In the genomic region with DNA sequence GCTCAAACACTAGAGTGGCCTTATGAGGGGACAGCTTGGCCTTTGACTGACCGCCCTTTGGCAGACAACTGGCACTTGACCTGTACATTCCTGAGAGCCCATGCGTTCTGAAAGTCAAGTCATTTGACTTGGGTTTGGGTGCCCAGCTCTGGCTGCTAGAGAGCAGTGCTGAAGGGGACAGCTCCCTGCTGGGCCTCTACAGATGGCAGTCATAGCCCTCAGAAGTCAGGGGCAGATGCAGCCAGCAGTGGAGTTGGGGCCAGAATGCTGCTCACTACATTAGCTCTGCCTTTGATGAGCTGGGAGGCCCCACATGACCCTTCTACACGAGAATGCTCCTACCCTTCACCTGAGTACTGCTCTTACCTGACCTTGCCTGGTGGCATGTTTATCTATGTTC, we compare ENCODE assay signal across 13 mouse cellular contexts. TPM values are rescaled to one million over a fixed set of nuclear protein-coding genes. Genes with fewer than 3 reads are reported as not detected.
DNase-seq lines count a peak whose midpoint lies in the region; ATAC-seq and TF ChIP-seq lines count a peak whose summit lies in the region.
"Had no signal": no experiment of that assay in that cellular context is flagged by ENCODE, and none has a peak within 500 bp of the region (broad histone marks: within the 10 kb centered on the region; RNA-seq: fewer than 3 reads in every experiment).

No protein-coding gene starts in this region.

- H3K4me2 ChIP-seq in liver, postnatal 0 days (ENCODE audit: low read depth, low read length), result no peak overlapping the region
- no peak overlapping the region for H3K4me2 ChIP-seq in liver, embryonic 12.5 days
- H3K4me2 ChIP-seq: liver, embryonic 11.5 days; midbrain, embryonic 11.5 days had no signal

- no peak overlapping the region for H3K4me3 ChIP-seq in liver, postnatal 0 days (ENCODE audit: low read depth, low read length)
- no peak overlapping the region for H3K4me3 ChIP-seq in liver, embryonic 12.5 days
- H3K4me3 ChIP-seq in embryonic facial prominence, embryonic 10.5 days, result no peak overlapping the region
- H3K4me3 ChIP-seq: gastrocnemius, adult 2 months had no signal

- intact Hi-C loops in left cerebral cortex, postnatal 36 days (cut with DNase I), result no loop called here

- no peak for TF ChIP-seq EP300 in liver, postnatal 0 days (IDR thresholded peaks at IDR 0.05; ENCODE audit: low read depth)

- no peaks in the 10 kb centered on the region for H3K27me3 ChIP-seq in liver, postnatal 0 days (ENCODE audit: insufficient read depth, low read length)
- H3K27me3 ChIP-seq in liver, embryonic 12.5 days (replicated peaks), result no peaks in the 10 kb centered on the region
- H3K27me3 ChIP-seq in embryonic facial prominence, embryonic 10.5 days (replicated peaks; ENCODE audit: low read depth, poor library complexity, severe bottlenecking), result peaks cover 7% of the 10 kb centered on the region; the same call in 1 of the 2 replicates

- WGBS in liver, postnatal 0 days (ENCODE audit: insufficient replicate concordance), result 47% methylated on average over 3 of the region's 3 CpGs
- 41% methylated on average over 3 of the region's 3 CpGs for WGBS in liver, embryonic 12.5 days (ENCODE audit: insufficient replicate concordance)
- 51% methylated on average over 3 of the region's 3 CpGs for WGBS in embryonic facial prominence, embryonic 10.5 days

- peak; percentile 28 to 42 for DNase-seq in adrenal gland, postnatal 36 days
- no peak for DNase-seq in adrenal gland, postnatal 4 days (ENCODE audit: low spot score in 2 of 2)
- DNase-seq in liver, postnatal 0 days, result peak; percentile 13
- DNase-seq in 416B (ENCODE audit: low read depth), result peak; percentile 21
- DNase-seq in embryonic facial prominence, embryonic 10.5 days (ENCODE audit: low spot score), result peak; percentile 69
- no peak for DNase-seq in gastrocnemius, adult 8-10 months (ENCODE audit: low spot score in 2 of 2)
- no peak for DNase-seq in left cerebral cortex, postnatal 36 days (ENCODE audit: low spot score in 2 of 2)
- DNase-seq: cerebellum, postnatal 25 days; gastrocnemius, adult 2 months; kidney, adult 11 months had no signal

- no peak for ATAC-seq in liver, postnatal 0 days
- no peak for ATAC-seq in liver, embryonic 12.5 days

- H3K27ac ChIP-seq in liver, postnatal 0 days (ENCODE audit: low read depth), result no peak overlapping the region
- H3K27ac ChIP-seq in liver, embryonic 12.5 days, result no peak overlapping the region
- H3K27ac ChIP-seq in embryonic facial prominence, embryonic 10.5 days (replicated peaks), result no peak overlapping the region
- H3K27ac ChIP-seq: gastrocnemius, adult 2 months had no signal

- H3K9me3 ChIP-seq in liver, postnatal 0 days (ENCODE audit: low read length), result no peaks in the 10 kb centered on the region
- H3K9me3 ChIP-seq in liver, embryonic 12.5 days (replicated peaks), result no peaks in the 10 kb centered on the region
- H3K9me3 ChIP-seq in embryonic facial prominence, embryonic 10.5 days, result no peaks in the 10 kb centered on the region

- H3K9ac ChIP-seq in liver, postnatal 0 days (replicated peaks), result no peak overlapping the region
- no peak overlapping the region for H3K9ac ChIP-seq in liver, embryonic 12.5 days

- no peaks in the 10 kb centered on the region for H3K4me1 ChIP-seq in liver, postnatal 0 days (ENCODE audit: insufficient read depth)
- no peaks in the 10 kb centered on the region for H3K4me1 ChIP-seq in liver, embryonic 12.5 days
- peaks cover 11% of the 10 kb centered on the region for H3K4me1 ChIP-seq in embryonic facial prominence, embryonic 10.5 days

- no peaks in the 10 kb centered on the region for H3K36me3 ChIP-seq in liver, postnatal 0 days (replicated peaks; ENCODE audit: insufficient read depth, low read length)
- H3K36me3 ChIP-seq in liver, embryonic 12.5 days, result no peaks in the 10 kb centered on the region
- H3K36me3 ChIP-seq in embryonic facial prominence, embryonic 10.5 days (replicated peaks), result no peaks in the 10 kb centered on the region

- TF ChIP-seq CTCF in liver, postnatal 0 days (IDR thresholded peaks at IDR 0.05; ENCODE audit: low read depth), result no peak

RNA-seq across cellular contexts. Expression of a gene that starts 58.3 kb away (rescaled TPM):
- total RNA-seq in adrenal gland, postnatal 36 days (2021), result 1 to 10 TPM; 2.5 to 4.0 TPM
- total RNA-seq in adrenal gland, postnatal 4 days (2021), result 1 to 10 TPM; 8.0 to 8.7 TPM
- 0.11 and 0.13 TPM in 2 replicates for polyA plus RNA-seq in liver, postnatal 0 days (2015; fragmentation: Nextera tagmentation; extraction: Ambion mirVana)
- 0.87 and 1.0 TPM in 2 replicates for polyA plus RNA-seq in liver, embryonic 12.5 days (2016; fragmentation: Nextera tagmentation; extraction: Ambion mirVana)
- 53.8 and 55.3 TPM in 2 replicates for polyA plus RNA-seq in embryonic facial prominence, embryonic 10.5 days (2016; fragmentation: Nextera tagmentation; extraction: Ambion mirVana)
- total RNA-seq in gastrocnemius, adult 8-10 months (2022), result 1 to 10 TPM in 2 of 4 experiments, under 1 TPM in 2; 0.65 to 1.3 (median 0.93) TPM
- total RNA-seq in left cerebral cortex, postnatal 36 days (2021), result 1 to 10 TPM; 1.3 to 2.4 TPM

Comparison
In these comparisons a context has a peak if more than half of its experiments do, and no peak if none do; other contexts are left out.
1. DNase-seq: peak in adrenal gland, postnatal 36 days (2 of 2), liver, postnatal 0 days (single experiment), 416B (single experiment) and embryonic facial prominence, embryonic 10.5 days (single experiment); none in adrenal gland, postnatal 4 days (0 of 2), gastrocnemius, adult 8-10 months (0 of 2) and left cerebral cortex, postnatal 36 days (0 of 2).